Mouse (Mus musculus): ENCODE results near the gene Slc6a1. TPM values are rescaled to one million over a fixed set of nuclear protein-coding genes. Genes with fewer than 3 reads are reported as not detected.

Slc6a1 gene
- 0.03 and 0.25 TPM in 2 replicates for polyA plus RNA-seq (2012; rRNA removed)
- 0.04 TPM in 1 of 2 replicates, not detected in the other for polyA plus RNA-seq (2014; fragmentation: Nextera tagmentation; extraction: Ambion mirVana)

DNA sequence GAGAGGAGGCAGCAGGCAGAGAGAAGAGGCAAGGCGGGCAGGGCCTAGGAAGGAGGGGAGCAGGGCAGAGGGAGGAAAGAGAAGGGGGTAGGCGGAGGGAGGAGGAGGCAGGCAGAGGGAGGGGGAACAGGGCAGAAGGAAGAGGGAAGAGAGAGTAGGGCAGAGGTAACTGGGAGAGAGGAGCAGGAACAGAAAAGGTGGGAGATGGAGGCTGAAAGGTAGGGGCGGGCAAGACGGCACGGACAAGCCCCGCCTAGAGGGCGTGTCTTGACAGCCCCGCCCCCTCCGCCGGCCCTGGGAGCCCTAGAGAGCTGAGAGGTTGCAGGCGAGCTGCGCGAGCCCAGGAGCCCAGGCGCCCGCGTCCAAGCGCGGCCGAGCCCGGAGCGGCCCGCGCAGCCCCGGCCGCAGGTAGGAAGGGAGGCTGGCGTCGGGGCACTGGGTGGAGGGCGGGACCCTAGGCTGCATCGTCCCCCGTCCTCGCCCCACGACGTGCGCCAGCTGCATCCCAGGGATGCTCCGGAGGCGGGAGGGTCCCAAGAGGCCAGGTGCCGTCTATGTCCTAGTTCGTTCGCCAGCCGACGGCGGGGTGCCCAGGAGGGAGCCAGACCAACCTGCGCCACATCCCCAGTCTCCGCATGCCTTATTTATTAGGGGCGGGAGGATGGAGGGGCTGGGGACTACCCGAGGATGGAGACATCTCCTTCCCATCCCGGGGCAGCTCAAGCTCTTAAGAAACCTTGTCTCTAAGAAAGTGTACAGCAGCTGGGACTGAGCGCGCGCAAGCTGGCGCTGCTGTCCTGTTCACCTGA, at the start of gene Slc6a1:
TSS of gene Slc6a1 (plus strand) at position 167 of the 809 bp plus-strand sequence.
- no peak; the same call in 1 of the 2 replicates for ATAC-seq (ENCODE audit: insufficient read depth)
- H3K4me3 ChIP-seq (ENCODE audit: insufficient read depth in 1 of 2, low read depth in 2 of 2, low read length in 2 of 2) = no peak within 1 kb of the TSS
- no peak within 1 kb of the TSS for H3K9ac ChIP-seq (replicated peaks)
- H3K27ac ChIP-seq = no peak within 1 kb of the TSS
- no peaks in the 10 kb centered on the region for H3K4me1 ChIP-seq (replicated peaks; ENCODE audit: control insufficient read depth in 2 of 2, insufficient read depth in 2 of 2, low read length in 1 of 2)
- H3K4me2 ChIP-seq (ENCODE audit: low read depth) = no peak within 1 kb of the TSS
- no peak for DNase-seq (ENCODE audit: low read depth in 3 of 3, low spot score in 3 of 3)
- peaks cover 31% of the 10 kb centered on the region for H3K27me3 ChIP-seq (ENCODE audit: control insufficient read depth, insufficient read depth, low read length)
- TF ChIP-seq CTCF (IDR thresholded peaks at IDR 0.05; ENCODE audit: low read depth) (no peak), EP300 (IDR thresholded peaks at IDR 0.05; ENCODE audit: low read depth) (no peak)
- 5% methylated on average over 38 of the region's 51 CpGs for WGBS (ENCODE audit: insufficient replicate concordance)
- no peaks in the 10 kb centered on the region for H3K9me3 ChIP-seq (ENCODE audit: control insufficient read depth, low read length)
- H3K36me3 ChIP-seq (replicated peaks; ENCODE audit: control insufficient read depth, insufficient read depth, low read depth) = no peaks in the 10 kb centered on the region

DNA sequence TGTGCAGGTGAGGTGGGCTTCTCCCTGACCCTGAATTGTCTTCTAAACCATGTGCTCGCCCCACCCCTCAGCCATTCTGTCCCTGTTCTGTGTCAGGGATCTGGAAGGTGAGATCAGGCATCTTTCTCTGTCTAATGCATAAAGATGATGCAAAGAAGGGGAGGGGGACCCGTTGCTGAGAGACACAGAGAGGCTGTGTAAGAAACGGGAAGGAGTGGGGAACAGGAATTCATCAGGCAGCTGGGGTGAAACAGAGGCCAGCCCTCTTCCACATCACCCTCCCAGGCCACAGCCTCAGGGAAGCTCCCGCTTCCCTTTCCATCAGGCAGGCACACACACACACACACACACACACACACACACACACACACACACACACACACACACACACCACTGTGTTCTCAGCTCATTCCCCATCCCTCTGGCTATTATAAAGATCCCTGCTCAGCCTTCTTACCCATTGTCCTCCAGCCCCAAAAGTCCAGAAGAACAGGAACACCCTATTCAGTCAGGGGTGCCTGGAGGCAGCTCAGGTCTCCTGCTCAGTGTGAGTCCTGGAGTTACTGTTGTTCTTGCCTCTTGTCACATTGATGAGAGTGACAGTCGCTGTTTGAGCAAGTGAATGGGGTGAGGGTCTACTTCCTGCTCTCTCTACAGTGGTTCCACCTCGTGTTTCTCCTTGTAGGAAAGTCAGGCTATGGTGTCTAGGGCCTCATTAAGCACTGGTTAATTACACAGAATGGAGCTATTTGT, 43.4 kb upstream of the Slc6a1 start:
- H3K36me3 ChIP-seq (replicated peaks; ENCODE audit: control insufficient read depth, insufficient read depth, low read depth) = no peaks in the 10 kb centered on the region
- ATAC-seq (ENCODE audit: insufficient read depth) (no peak), DNase-seq (ENCODE audit: low read depth in 3 of 3, low spot score in 3 of 3) (no peak)
- no peaks in the 10 kb centered on the region for H3K9me3 ChIP-seq (ENCODE audit: control insufficient read depth, low read length)
- no peak for TF ChIP-seq EP300 (IDR thresholded peaks at IDR 0.05; ENCODE audit: low read depth)
- no peak for TF ChIP-seq CTCF (IDR thresholded peaks at IDR 0.05; ENCODE audit: low read depth)
- H3K27me3 ChIP-seq (ENCODE audit: control insufficient read depth, insufficient read depth, low read length) = no peaks in the 10 kb centered on the region
- no peak overlapping the region for H3K27ac ChIP-seq
- H3K4me3 ChIP-seq (ENCODE audit: insufficient read depth in 1 of 2, low read depth in 2 of 2, low read length in 2 of 2) = no peak overlapping the region
- WGBS (ENCODE audit: insufficient replicate concordance) = 35% methylated on average over 6 of the region's 6 CpGs
- no peak overlapping the region for H3K4me2 ChIP-seq (ENCODE audit: low read depth)
- H3K9ac ChIP-seq (replicated peaks) = no peak overlapping the region
- no peaks in the 10 kb centered on the region for H3K4me1 ChIP-seq (replicated peaks; ENCODE audit: control insufficient read depth in 2 of 2, insufficient read depth in 2 of 2, low read length in 1 of 2)

DNA sequence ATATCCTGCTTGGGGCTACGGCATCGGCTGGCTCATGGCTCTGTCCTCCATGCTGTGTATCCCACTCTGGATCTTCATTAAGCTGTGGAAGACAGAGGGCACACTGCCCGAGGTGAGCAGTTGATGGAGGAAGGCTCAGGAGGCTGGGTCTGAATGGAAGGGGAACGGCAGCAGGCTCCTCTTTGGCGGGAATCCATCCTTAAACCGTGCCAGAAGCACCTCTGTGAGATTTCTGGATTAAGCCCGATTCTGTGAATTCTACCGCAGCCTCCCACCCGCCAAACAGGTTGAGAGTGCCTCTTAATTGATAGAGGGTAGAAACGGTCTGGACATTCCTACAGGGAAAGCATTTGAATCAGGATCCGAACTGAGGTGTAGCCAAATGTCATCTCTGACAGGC, 36.8 kb upstream of the Slc6a1 start:
- no peak overlapping the region for H3K27ac ChIP-seq
- H3K36me3 ChIP-seq (replicated peaks; ENCODE audit: control insufficient read depth, insufficient read depth, low read depth) = no peaks in the 10 kb centered on the region
- no peaks in the 10 kb centered on the region for H3K9me3 ChIP-seq (ENCODE audit: control insufficient read depth, low read length)
- H3K4me2 ChIP-seq (ENCODE audit: low read depth) = no peak overlapping the region
- ATAC-seq (ENCODE audit: insufficient read depth) (no peak), DNase-seq (ENCODE audit: low read depth in 3 of 3, low spot score in 3 of 3) (no peak)
- no peaks in the 10 kb centered on the region for H3K4me1 ChIP-seq (replicated peaks; ENCODE audit: control insufficient read depth in 2 of 2, insufficient read depth in 2 of 2, low read length in 1 of 2)
- no peak overlapping the region for H3K9ac ChIP-seq (replicated peaks)
- TF ChIP-seq EP300 (IDR thresholded peaks at IDR 0.05; ENCODE audit: low read depth) (no peak), CTCF (IDR thresholded peaks at IDR 0.05; ENCODE audit: low read depth) (no peak)
- 55% methylated on average over 11 of the region's 11 CpGs for WGBS (ENCODE audit: insufficient replicate concordance)
- H3K27me3 ChIP-seq (ENCODE audit: control insufficient read depth, insufficient read depth, low read length) = no peaks in the 10 kb centered on the region
- H3K4me3 ChIP-seq (ENCODE audit: insufficient read depth in 1 of 2, low read depth in 2 of 2, low read length in 2 of 2) = no peak overlapping the region

DNA sequence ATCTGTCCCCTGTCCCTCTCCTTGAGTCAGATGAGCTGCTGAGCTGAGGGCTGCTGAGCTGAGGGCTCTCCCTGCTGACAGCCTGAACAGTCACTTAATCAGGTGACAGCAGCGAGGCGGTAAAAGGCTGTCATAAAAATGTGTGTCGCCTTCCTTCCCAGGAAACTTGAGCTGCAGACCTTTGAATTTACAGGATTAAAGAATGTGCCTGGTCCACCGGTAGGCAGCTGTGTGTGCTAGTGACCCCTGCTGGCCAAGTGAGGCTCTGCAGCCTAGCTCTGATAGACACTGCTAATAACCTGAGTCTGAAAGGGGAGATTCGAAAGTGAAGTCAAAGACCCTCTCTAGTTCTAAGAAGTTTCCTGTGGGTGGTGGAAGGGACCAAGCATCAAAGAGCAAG, 32.1 kb upstream of the Slc6a1 start:
- Histone ChIP-seq H3K36me3 (replicated peaks; ENCODE audit: control insufficient read depth, insufficient read depth, low read depth) (no peaks in the 10 kb centered on the region), H3K4me3 (ENCODE audit: insufficient read depth in 1 of 2, low read depth in 2 of 2, low read length in 2 of 2) (no peak overlapping the region), H3K9ac (replicated peaks) (no peak overlapping the region), H3K4me1 (replicated peaks; ENCODE audit: control insufficient read depth in 2 of 2, insufficient read depth in 2 of 2, low read length in 1 of 2) (no peaks in the 10 kb centered on the region), H3K9me3 (ENCODE audit: control insufficient read depth, low read length) (no peaks in the 10 kb centered on the region), H3K4me2 (ENCODE audit: low read depth) (no peak overlapping the region), H3K27me3 (ENCODE audit: control insufficient read depth, insufficient read depth, low read length) (no peaks in the 10 kb centered on the region), H3K27ac (no peak overlapping the region)
- 0% methylated on average over 5 of the region's 5 CpGs for WGBS (ENCODE audit: insufficient replicate concordance)
- DNase-seq (ENCODE audit: low read depth in 3 of 3, low spot score in 3 of 3) = peak in 2 of 3 experiments; percentile 7 to 22
- TF ChIP-seq EP300 (IDR thresholded peaks at IDR 0.05; ENCODE audit: low read depth) (no peak), CTCF (IDR thresholded peaks at IDR 0.05; ENCODE audit: low read depth) (peak; percentile 94)
- ATAC-seq (ENCODE audit: insufficient read depth) = no peak

DNA sequence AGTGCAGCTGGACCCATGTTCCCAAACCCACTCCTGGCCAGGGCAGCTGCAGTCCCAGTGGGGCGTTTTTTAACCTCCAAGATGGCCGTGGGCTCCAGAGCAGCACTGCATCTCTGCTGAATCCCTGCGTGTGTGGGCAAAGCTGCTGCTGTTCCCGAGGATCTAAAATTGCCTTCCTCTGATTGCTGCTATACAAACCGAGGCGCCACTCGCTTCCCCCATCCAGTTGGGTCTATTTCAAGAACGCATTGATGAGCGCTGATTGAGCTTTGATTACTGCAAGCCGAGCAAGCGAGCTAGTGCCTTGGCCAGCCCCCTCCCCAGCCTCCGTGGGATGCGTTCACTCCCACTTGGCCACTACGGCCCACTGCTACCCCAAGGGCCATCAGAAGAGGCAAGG, 27.5 kb upstream of the Slc6a1 start:
- WGBS (ENCODE audit: insufficient replicate concordance) = 60% methylated on average over 14 of the region's 14 CpGs

More for the DNA sequence above, 27.5 kb upstream of the Slc6a1 start:
- Histone ChIP-seq H3K4me3 (ENCODE audit: insufficient read depth in 1 of 2, low read depth in 2 of 2, low read length in 2 of 2) (no peak overlapping the region), H3K9ac (replicated peaks) (no peak overlapping the region), H3K27ac (no peak overlapping the region), H3K4me2 (ENCODE audit: low read depth) (no peak overlapping the region), H3K4me1 (replicated peaks; ENCODE audit: control insufficient read depth in 2 of 2, insufficient read depth in 2 of 2, low read length in 1 of 2) (no peaks in the 10 kb centered on the region), H3K27me3 (ENCODE audit: control insufficient read depth, insufficient read depth, low read length) (no peaks in the 10 kb centered on the region), H3K36me3 (replicated peaks; ENCODE audit: control insufficient read depth, insufficient read depth, low read depth) (no peaks in the 10 kb centered on the region), H3K9me3 (ENCODE audit: control insufficient read depth, low read length) (no peaks in the 10 kb centered on the region)
- DNase-seq (ENCODE audit: low read depth in 3 of 3, low spot score in 3 of 3) (no peak), ATAC-seq (ENCODE audit: insufficient read depth) (no peak)
- TF ChIP-seq CTCF (IDR thresholded peaks at IDR 0.05; ENCODE audit: low read depth) (no peak), EP300 (IDR thresholded peaks at IDR 0.05; ENCODE audit: low read depth) (no peak)
